Mouse (Mus musculus) CH12.LX (cell line): ENCODE data around the gene Rab43. TPM values are rescaled to one million over a fixed set of nuclear protein-coding genes. Genes with fewer than 3 reads are reported as not detected.

ENCODE experiments used
- DNase-seq: peaks from one replicate; pipeline ENCODE4 v3.0.0-alpha.2; 2013; ENCODE audit errors: extremely low read depth
- H3K27ac ChIP-seq: 2 replicates; pipeline ENCODE4 v1.5.1; 2012; ENCODE audit warnings: low read depth, mild to moderate bottlenecking, control low read depth, moderate library complexity; ENCODE audit not compliant: insufficient read depth
- H3K27me3 ChIP-seq: replicated peaks from 2 replicates; pipeline ENCODE3; 2012; ENCODE audit warnings: inconsistent platforms
- H3K36me3 ChIP-seq, 2 experiments: replicated peaks in 1 of 2; 2 replicates each; pipeline versions ENCODE3 to v1.6.1; 2012; ENCODE audit warnings: inconsistent platforms in 1 of 2, low read length in 1 of 2, mild to moderate bottlenecking in 1 of 2, mixed read lengths in 1 of 2, moderate library complexity in 1 of 2; ENCODE audit not compliant: control insufficient read depth in 1 of 2, insufficient read depth in 1 of 2
- H3K4me1 ChIP-seq, 2 experiments: 2 replicates each; pipeline ENCODE4 v1.6.1; 2012; ENCODE audit warnings: inconsistent platforms in 1 of 2, moderate library complexity in 1 of 2; ENCODE audit not compliant: insufficient read depth in 2 of 2, control insufficient read depth in 1 of 2
- H3K4me2 ChIP-seq: 2 replicates; pipeline ENCODE4 v1.6.1; 2012; ENCODE audit warnings: low read depth, mild to moderate bottlenecking, control low read depth; ENCODE audit not compliant: poor library complexity, insufficient read depth, severe bottlenecking
- H3K4me3 ChIP-seq, 3 experiments: fragments of 150-350 bp in 1 of 3; sonication (generic) in 1 of 3; replicated peaks in 1 of 3; 2 replicates each; pipeline versions ENCODE3 to v1.5.1; 2011 to 2012; ENCODE audit warnings: low read depth in 2 of 3, low read length in 2 of 3, mild to moderate bottlenecking in 2 of 3, moderate library complexity in 2 of 3, control low read depth in 1 of 3, improper control_type of control experiment in 1 of 3, inconsistent platforms in 1 of 3, mixed read lengths in 1 of 3; ENCODE audit not compliant: poor library complexity in 1 of 3
- H3K79me2 ChIP-seq: replicated peaks from 2 replicates; pipeline ENCODE4 v1.6.1; 2012; ENCODE audit warnings: mild to moderate bottlenecking, moderate library complexity; ENCODE audit not compliant: control insufficient read depth, poor library complexity, insufficient read depth, severe bottlenecking; ENCODE audit errors: extremely low read depth
- H3K9ac ChIP-seq: 2 replicates; pipeline ENCODE4 v1.6.1; 2012; ENCODE audit warnings: low read depth, mild to moderate bottlenecking, control low read depth, moderate library complexity; ENCODE audit not compliant: insufficient read depth
- H3K9me3 ChIP-seq: replicated peaks from 2 replicates; pipeline ENCODE3; 2012; ENCODE audit warnings: low read length, inconsistent platforms, mixed read lengths
- BHLHE40 ChIP-seq: IDR thresholded peaks from 2 replicates; pipeline ENCODE4 v1.6.1; 2011; ENCODE audit warnings: mild to moderate bottlenecking, low read depth, low read length, improper control_type of control experiment
- CHD1 ChIP-seq: IDR thresholded peaks from 2 replicates; pipeline ENCODE4 v1.6.1; 2012; ENCODE audit warnings: low read depth, low read length, improper control_type of control experiment, inconsistent platforms
- CHD2 ChIP-seq: IDR thresholded peaks from 2 replicates; pipeline ENCODE4 v1.6.1; 2011; ENCODE audit warnings: low read length, improper control_type of control experiment
- E2F4 ChIP-seq: IDR thresholded peaks from 2 replicates; pipeline ENCODE4 v1.6.1; 2011; ENCODE audit warnings: low read depth, low read length, improper control_type of control experiment; ENCODE audit not compliant: insufficient replicate concordance
- ELF1 ChIP-seq: IDR thresholded peaks from 2 replicates; pipeline ENCODE4 v1.6.1; 2014; ENCODE audit warnings: low read depth, mild to moderate bottlenecking, inconsistent platforms, low read length, improper control_type of control experiment
- ETS1 ChIP-seq: conservative IDR thresholded peaks from 2 replicates; pipeline ENCODE4 v1.6.1; 2012; ENCODE audit warnings: low read depth, mild to moderate bottlenecking, inconsistent platforms, low read length, improper control_type of control experiment, moderate library complexity
- IRF4 ChIP-seq: IDR thresholded peaks from 2 replicates; pipeline ENCODE4 v1.6.1; 2014; ENCODE audit warnings: low read depth, mild to moderate bottlenecking, inconsistent platforms, low read length, improper control_type of control experiment
- JUND ChIP-seq: conservative IDR thresholded peaks from 2 replicates; pipeline ENCODE4 v1.6.1; 2011; ENCODE audit warnings: low read depth, low read length, improper control_type of control experiment
- MAFK ChIP-seq: IDR thresholded peaks from 2 replicates; pipeline ENCODE4 v1.6.1; 2011; ENCODE audit warnings: low read length, improper control_type of control experiment; ENCODE audit not compliant: insufficient replicate concordance
- MAZ ChIP-seq: IDR thresholded peaks from 2 replicates; pipeline ENCODE4 v1.6.1; 2012; ENCODE audit warnings: low read depth, mild to moderate bottlenecking, inconsistent platforms, low read length, improper control_type of control experiment, moderate library complexity
- MXI1 ChIP-seq: IDR thresholded peaks from 2 replicates; pipeline ENCODE4 v1.6.1; 2011; ENCODE audit warnings: mild to moderate bottlenecking, low read depth, low read length, improper control_type of control experiment
- POLR2A ChIP-seq: IDR thresholded peaks from 2 replicates; pipeline ENCODE4 v1.6.1; 2011; ENCODE audit warnings: low read depth, mild to moderate bottlenecking, improper control_type of control experiment, low read length
- POLR2AphosphoS2 ChIP-seq: IDR thresholded peaks from 2 replicates; pipeline ENCODE4 v1.6.1; 2011; ENCODE audit warnings: low read depth, low read length, improper control_type of control experiment
- RAD21 ChIP-seq: IDR thresholded peaks from 2 replicates; pipeline ENCODE4 v1.6.1; 2011; ENCODE audit warnings: low read depth, mild to moderate bottlenecking, low read length, improper control_type of control experiment, moderate library complexity
- TCF12 ChIP-seq: IDR thresholded peaks from 2 replicates; pipeline ENCODE4 v1.6.1; 2014; ENCODE audit warnings: low read depth, mild to moderate bottlenecking, inconsistent platforms, low read length, improper control_type of control experiment
- USF1 ChIP-seq: IDR thresholded peaks from 2 replicates; pipeline ENCODE4 v1.6.1; 2014; ENCODE audit warnings: low read depth, mild to moderate bottlenecking, inconsistent platforms, low read length, improper control_type of control experiment
- ZC3H11A ChIP-seq: IDR thresholded peaks from 2 replicates; pipeline ENCODE4 v1.6.1; 2012; ENCODE audit warnings: low read depth, mild to moderate bottlenecking, inconsistent platforms, low read length, improper control_type of control experiment
- dilution Hi-C: fragments of 300-500 bp; cut with MboI; formaldehyde crosslinking; loops from 2 replicates; pipeline ENCODE4 v1.14.3; 2020; ENCODE audit warnings: low sequenced_read_pairs; ENCODE audit not compliant: extremely low pct_unique_long_range_greater_than_20kb, extremely low pct_ligation_motif_present
- in situ Hi-C: fragments of 300-500 bp; cut with MboI; formaldehyde crosslinking; loops from 3 replicates; pipeline ENCODE4 v1.14.3; 2019; ENCODE audit warnings: low sequenced_read_pairs, low pct_ligation_motif_present, low pct_unique_long_range_greater_than_20kb, mixed read lengths
- polyA plus RNA-seq: library from polyadenylated mRNA; unstranded; fragments of >175 nt; gene quantifications from 2 replicates; pipeline ENCODE4 v1.2.1, GENCODE M21; 2012; ENCODE audit warnings: low read depth; ENCODE audit not compliant: insufficient read length
- total RNA-seq, 2 experiments: library from RNA; depleted of rRNA; stranded (reverse); fragments of 300-350 nt in 1 of 2; fragments of >200 nt in 1 of 2; gene quantifications; 2 replicates each; pipeline ENCODE4 v1.2.3; 2012 to 2014

The Rab43 gene
- total and polyA plus RNA-seq, 3 experiments, result 4.3 to 23.4 (median 10.3) TPM

DNA sequence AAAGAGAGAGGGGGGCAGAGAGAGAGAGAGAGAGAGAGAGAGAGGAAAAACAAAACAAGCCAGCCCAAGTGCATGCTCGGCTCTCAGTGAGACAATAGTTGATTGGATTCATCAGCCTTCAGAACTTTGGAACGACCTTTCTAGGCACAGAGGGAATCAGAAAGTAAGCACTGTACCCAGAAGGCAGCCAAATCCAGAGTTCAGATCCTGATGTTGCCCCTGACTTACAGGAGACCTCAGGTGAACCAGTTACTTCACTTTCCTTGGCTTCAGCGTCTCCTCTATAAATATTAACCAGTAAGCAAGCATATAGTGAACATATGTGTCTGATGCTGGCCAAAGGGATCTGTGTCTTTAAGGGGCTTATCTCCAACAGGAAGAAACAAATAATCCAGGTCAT lies 3.4 kb downstream of the Rab43 start:
- peaks cover 6 to 38% of the 10 kb centered on the region in 2 experiments for H3K36me3 ChIP-seq
- no peak for DNase-seq
- peaks cover 37% of the 10 kb centered on the region for H3K79me2 ChIP-seq
- dilution Hi-C loops, result no loop called here
- H3K4me2 ChIP-seq, result peak overlapping the region; percentile 53
- peaks cover 17 to 66% of the 10 kb centered on the region in 2 experiments for H3K4me1 ChIP-seq
- no peaks in the 10 kb centered on the region for H3K9me3 ChIP-seq
- no peak for TF ChIP-seq ETS1
- no peak for TF ChIP-seq MAZ
- no peak for TF ChIP-seq CHD2
- no peak for TF ChIP-seq RAD21
- no peak for TF ChIP-seq E2F4
- no peak for TF ChIP-seq POLR2AphosphoS2
- no peak for TF ChIP-seq JUND
- no peak for TF ChIP-seq ZC3H11A
- TF ChIP-seq MXI1, result no peak
- no peak for TF ChIP-seq CHD1
- TF ChIP-seq ELF1, result no peak
- TF ChIP-seq POLR2A, result no peak
- TF ChIP-seq USF1, result no peak
- TF ChIP-seq MAFK, result no peak
- TF ChIP-seq IRF4, result no peak
- TF ChIP-seq, all 38 proteins: peak for 0
- Histone ChIP-seq H3K4me3 (peak overlapping the region in 1 of 3 experiments; percentile 75), H3K27me3 (no peaks in the 10 kb centered on the region), H3K27ac (peak overlapping the region; percentile 48), H3K9ac (peak overlapping the region; percentile 52)
- in situ Hi-C loops, result no loop called here

DNA sequence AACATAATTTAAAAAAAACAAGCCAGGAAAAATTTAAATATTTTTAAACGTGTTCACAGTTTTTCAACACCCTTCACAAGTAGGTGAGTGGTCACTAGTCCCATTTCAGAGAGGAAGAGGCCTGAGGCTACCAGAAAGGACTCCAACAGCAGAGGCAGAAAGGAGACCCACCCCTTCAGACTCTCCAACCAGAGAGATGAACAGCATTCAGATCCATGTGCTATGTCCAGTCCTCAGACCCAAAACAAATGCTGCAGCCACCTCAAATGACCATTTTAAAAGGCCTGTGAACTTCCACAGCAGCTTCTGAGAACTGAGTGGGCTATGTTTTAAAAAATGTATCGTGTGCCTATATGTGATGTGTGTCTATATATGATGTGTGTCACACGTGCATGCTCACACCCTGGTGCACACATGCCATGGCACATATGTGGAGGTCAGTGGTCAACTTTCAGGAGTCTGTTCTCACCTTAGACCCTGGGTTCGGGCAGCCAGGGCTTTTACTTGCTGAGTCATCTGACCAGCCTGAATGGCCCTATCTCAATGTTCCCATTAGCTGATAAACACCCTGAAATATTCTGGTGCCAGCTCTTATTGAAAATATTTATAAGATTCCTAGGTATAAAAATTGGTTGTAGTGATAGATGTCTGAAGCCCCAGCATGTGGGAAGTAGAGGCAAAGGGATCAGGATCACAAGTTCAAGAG lies 4.1 kb downstream of the Rab43 start:
- Histone ChIP-seq H3K9ac (peak overlapping the region; percentile 52), H3K79me2 (peaks cover 37% of the 10 kb centered on the region), H3K4me3 (no peak overlapping the region), H3K9me3 (no peaks in the 10 kb centered on the region), H3K27me3 (no peaks in the 10 kb centered on the region), H3K27ac (peak overlapping the region; percentile 48), H3K4me1 (peaks cover 17 to 60% of the 10 kb centered on the region in 2 experiments), H3K4me2 (peak overlapping the region; percentile 53), H3K36me3 (peaks cover 6 to 31% of the 10 kb centered on the region in 2 experiments)
- TF ChIP-seq MXI1 (peak; percentile 21; the same call in 1 of the 2 replicates), BHLHE40 (peak; percentile 36; the same call in 1 of the 2 replicates), TCF12 (no peak)
- in situ Hi-C loops (no loop called here), dilution Hi-C loops (no loop called here)
- DNase-seq, result no peak
